Mouse (Mus musculus) MEL (cell line): Measurements from ENCODE around the gene Rec8.

Experiments used
- POLR2A ChIP-seq, 2 experiments: IDR thresholded peaks; 2 replicates each; pipeline ENCODE4 v1.6.1; 2011 to 2012; ENCODE audit warnings: low read length in 2 of 2, mild to moderate bottlenecking in 2 of 2, control low read depth in 1 of 2, improper control_type of control experiment in 1 of 2, low read depth in 1 of 2, moderate library complexity in 1 of 2; ENCODE audit not compliant: control insufficient read depth in 1 of 2, insufficient read depth in 1 of 2, poor library complexity in 1 of 2
- RAD21 ChIP-seq: IDR thresholded peaks from 2 replicates; pipeline ENCODE4 v1.6.1; 2011; ENCODE audit warnings: mild to moderate bottlenecking, low read depth, low read length, improper control_type of control experiment

DNA sequence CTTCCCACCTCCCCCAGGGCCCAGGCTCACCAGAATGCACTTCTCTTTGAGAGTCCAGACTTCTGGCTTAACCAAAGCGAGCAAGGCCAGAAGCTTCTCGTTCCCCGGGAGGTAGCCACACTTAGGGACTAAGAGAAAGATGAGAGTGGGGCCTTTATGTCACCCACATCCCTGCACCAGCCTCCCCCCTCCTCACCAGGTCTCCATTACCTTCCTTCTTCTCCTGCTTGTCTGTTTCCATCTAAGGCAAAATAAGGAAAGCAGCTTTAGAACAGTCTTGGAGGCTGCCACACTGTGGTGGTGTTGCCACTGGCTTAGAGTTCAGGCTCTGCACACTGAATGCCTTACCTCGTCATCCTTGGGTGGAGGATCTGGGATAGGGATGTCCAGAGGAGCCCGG, 28.6 kb upstream of the Rec8 start:
- no peak for TF ChIP-seq RAD21
- TF ChIP-seq POLR2A (IDR thresholded peaks at IDR 0.05; ENCODE audit: control insufficient read depth in 1 of 2, insufficient read depth in 1 of 2, low read depth in 1 of 2, low read length in 2 of 2, poor library complexity in 1 of 2): no peak
